Mouse (Mus musculus) embryonic stem cell, embryonic (primary cell): ENCODE results near the gene Capza1.
"Not testable (repeated sequence)": the region's sequence is repeated elsewhere in the genome, so short reads cannot be mapped to it uniquely, and the experiment has no call there.

ENCODE experiments used
- CTCF ChIA-PET, 4 experiments: fragments of 300-600 bp in 2 of 4; fragments of 350-600 bp in 2 of 4; sonication (Branson Sonifier 250); formaldehyde crosslinking; loops; one replicate each; lab custom pipeline; 2022; ENCODE audit warnings: inconsistent platforms in 2 of 4; lab: Charles Lee
- POLR2A ChIA-PET, 4 experiments: fragments of 300-600 bp in 2 of 4; fragments of 350-600 bp in 2 of 4; sonication (Branson Sonifier 250); formaldehyde crosslinking; loops; one replicate each; lab custom pipeline; 2022; ENCODE audit warnings: antibody characterized with exemption in 4 of 4, inconsistent platforms in 1 of 4; lab: Charles Lee

The Capza1 gene

GRCm38 (mm10) chr3:104841049-104841448 is 23.3 kb downstream of the Capza1 start:
- ChIA-PET CTCF (interaction anchor here in 1 of 4 experiments (1.1 kb wide), 1 partner anchor 126 kb away, joined by 4 read pairs; no protein-coding TSS in a partner anchor), POLR2A (interaction anchor here in 2 of 4 experiments (0.6 to 1.0 kb wide), 4 partner anchors 9 to 438 kb away, joined by 3 to 4 read pairs (median 3); partner anchors contain the start of genes Cttnbp2nl (in 1 of the 2) and Mov10 (in 1 of the 2))

- ChIA-PET CTCF (no interaction called here), POLR2A (interaction anchor here in 2 of 4 experiments (1.5 kb wide), 2 partner anchors 17 to 29 kb away, joined by 3 to 6 read pairs; partner anchors contain the start of genes Capza1 (in 1 of the 2) and Mov10 (in 1 of the 2))
These were observed 28.5 kb downstream of the Capza1 start for GRCm38 (mm10) chr3:104835797-104836196.

DNA sequence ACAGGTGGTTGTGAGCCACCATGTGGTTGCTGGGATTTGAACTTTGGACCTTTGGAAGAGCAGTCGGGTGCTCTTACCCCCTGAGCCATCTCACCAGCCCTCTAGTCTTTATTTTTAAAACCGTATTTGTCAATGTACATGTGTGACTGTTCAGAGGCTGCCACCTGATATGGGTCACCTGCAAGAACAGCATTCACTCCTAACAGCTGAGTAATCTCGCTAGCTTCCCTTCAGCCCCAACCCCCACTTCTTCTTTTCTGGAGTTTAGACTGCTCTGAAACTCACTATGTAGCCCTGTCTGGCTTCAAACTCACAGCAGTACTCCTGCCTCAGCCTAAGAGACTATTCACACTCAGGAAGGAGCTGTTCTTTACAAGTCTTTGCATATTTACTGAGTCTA is 41.9 kb downstream of the Capza1 start:
- CTCF ChIA-PET: interaction anchor here in 1 of 4 experiments (0.8 kb wide), 1 partner anchor 57 kb away, joined by 3 read pairs; no protein-coding TSS in a partner anchor

DNA sequence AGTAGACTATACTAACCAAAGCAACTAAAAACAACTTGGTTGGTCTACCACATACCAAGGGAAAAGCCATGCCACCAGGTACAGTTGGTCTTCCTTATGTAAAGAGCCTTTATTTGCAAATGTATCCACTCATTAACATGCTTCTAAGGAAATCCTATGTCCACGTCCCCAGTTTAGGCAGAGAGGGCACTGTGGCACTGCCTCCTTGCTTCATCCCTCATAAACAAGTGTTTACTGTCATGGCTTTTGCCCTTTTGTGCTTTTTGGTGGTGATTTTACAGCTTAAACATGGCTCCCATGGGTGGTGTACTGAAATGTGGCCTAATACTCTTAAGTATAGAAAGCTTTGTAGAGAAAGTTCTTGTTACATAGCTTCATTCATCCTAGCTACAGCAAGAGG is 43.9 kb downstream of the Capza1 start:
- CTCF ChIA-PET: no interaction called here
- POLR2A ChIA-PET: interaction anchor here in 2 of 4 experiments (1.0 to 2.5 kb wide), 6 partner anchors 9 to 44 kb away, joined by 4 to 7 read pairs (median 6); partner anchors contain the start of genes Capza1 (in 1 of the 2), Rhoc (in 1 of the 2) and St7l (in 1 of the 2)

More for the DNA sequence above, 41.9 kb downstream of the Capza1 start:
- POLR2A ChIA-PET: interaction anchor here in 1 of 4 experiments (0.8 to 2.1 kb wide), 5 partner anchors 25 to 101 kb away, joined by 3 to 5 read pairs (median 3); no protein-coding TSS in a partner anchor

GRCm38 (mm10) chr3:104818749-104819134 is 45.6 kb downstream of the Capza1 start:
- CTCF ChIA-PET: interaction anchor here in 2 of 4 experiments (0.6 to 1.5 kb wide), 6 partner anchors 30 to 672 kb away, joined by 3 to 7 read pairs (median 3); partner anchors contain the start of gene Rhoc (in 2 of the 2)
- POLR2A ChIA-PET: interaction anchor here (0.6 to 6.1 kb wide), 36 partner anchors 9 to 308 kb away, joined by 3 to 62 read pairs (median 4); partner anchors contain the start of genes Capza1 (in 3 of the 4), Rhoc (in 3 of the 4) and St7l (in 2 of the 4)

DNA sequence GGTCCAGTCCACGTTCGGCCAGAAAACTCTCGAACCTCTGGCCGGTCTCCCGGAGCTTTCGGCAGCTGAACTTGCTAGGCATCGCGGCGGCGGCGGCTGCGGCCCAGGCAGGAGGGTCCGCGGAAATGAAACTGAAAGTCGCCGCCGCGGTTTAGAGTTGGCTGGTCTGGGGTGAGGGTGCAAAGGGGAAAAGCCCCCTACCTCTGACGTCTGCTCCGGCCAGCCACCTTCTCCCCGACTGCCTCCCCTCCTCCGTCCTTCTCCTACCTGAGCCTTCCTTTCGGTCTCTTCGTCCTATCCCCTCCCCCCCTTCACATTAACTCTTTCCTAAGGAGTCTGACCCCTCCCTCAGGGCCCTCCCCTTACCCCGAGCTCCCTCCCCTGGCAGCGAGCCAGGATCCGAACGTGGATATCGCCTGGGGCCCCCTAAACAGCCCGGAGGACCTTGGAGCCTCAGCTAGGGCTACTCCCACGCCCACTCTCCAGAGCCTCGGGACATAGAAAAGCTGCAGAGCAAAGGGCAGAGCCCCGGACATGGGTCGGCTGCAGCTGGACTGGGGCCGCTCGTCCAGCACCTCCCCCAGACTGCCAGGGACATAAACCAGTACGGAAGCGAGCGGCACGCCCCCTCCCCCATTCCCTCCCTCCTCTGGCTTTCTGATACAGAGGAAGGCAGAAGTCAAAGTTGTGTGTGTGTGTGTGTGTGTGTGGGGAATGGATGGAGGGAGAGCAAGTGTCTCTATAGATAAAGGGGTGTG is 46.1 kb downstream of the Capza1 start, which contains the start of gene Mov10:
TSS of gene Mov10 (minus strand) at position 573 of the 758 bp plus-strand sequence.
- ChIA-PET CTCF (interaction anchor here in 2 of 4 experiments (0.6 to 1.5 kb wide), 6 partner anchors 29 to 673 kb away, joined by 3 to 7 read pairs (median 3); partner anchors contain the start of gene Rhoc (in 2 of the 2)), POLR2A (interaction anchor here (0.6 to 6.1 kb wide), 39 partner anchors 9 to 307 kb away, joined by 3 to 62 read pairs (median 4); partner anchors contain the start of genes Capza1 (in 3 of the 4), Rhoc (in 3 of the 4) and St7l (in 2 of the 4))

GRCm38 (mm10) chr3:104817481-104817990 is 46.8 kb downstream of the Capza1 start:
- ChIA-PET POLR2A (interaction anchor here in 3 of 4 experiments (0.8 to 6.1 kb wide), 30 partner anchors 10 to 363 kb away, joined by 3 to 62 read pairs (median 4); partner anchors contain the start of genes Capza1 (in 3 of the 3), Rhoc (in 3 of the 3) and St7l (in 2 of the 3)), CTCF (interaction anchor here in 2 of 4 experiments (1.5 kb wide), 2 partner anchors 29 to 59 kb away, joined by 3 to 7 read pairs; partner anchors contain the start of gene Rhoc (in 1 of the 2))

DNA sequence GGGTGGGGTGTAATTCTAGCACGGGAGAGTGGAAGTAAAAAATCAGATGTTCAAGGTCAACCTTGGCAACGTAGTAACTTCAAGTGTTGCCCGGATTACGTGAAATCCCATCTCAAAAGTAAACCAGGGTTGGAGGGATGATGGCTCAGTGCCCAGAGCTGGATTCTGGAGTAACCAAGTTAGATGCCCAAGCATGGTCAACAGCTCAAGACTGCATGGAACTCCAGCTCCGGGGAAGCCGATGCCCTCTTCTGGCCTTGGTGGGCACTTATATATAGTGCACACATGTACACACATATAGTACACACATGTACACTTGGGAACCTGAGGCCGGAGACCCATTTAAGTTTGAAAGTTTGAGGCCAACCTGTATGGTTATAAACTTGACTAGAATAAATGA is 48.2 kb downstream of the Capza1 start:
- POLR2A ChIA-PET: interaction anchor here (0.7 to 6.1 kb wide), 39 partner anchors 9 to 609 kb away, joined by 3 to 62 read pairs (median 6); partner anchors contain the start of genes Capza1 (in 3 of the 4), Ppm1j (in 3 of the 4), Rhoc (in 3 of the 4) and Fam19a3 (in 2 of the 4)
- CTCF ChIA-PET: interaction anchor here in 3 of 4 experiments (0.6 to 2.3 kb wide), 9 partner anchors 27 to 102 kb away, joined by 3 to 17 read pairs (median 5); partner anchors contain the start of genes Fam19a3 (in 1 of the 3) and Rhoc (in 1 of the 3)

- CTCF ChIA-PET: interaction anchor here (0.6 to 2.3 kb wide), 15 partner anchors 10 to 244 kb away, joined by 3 to 17 read pairs (median 4); partner anchors contain the start of genes Fam19a3 (in 1 of the 4) and Rhoc (in 1 of the 4)
- POLR2A ChIA-PET: interaction anchor here (0.5 to 6.1 kb wide), 60 partner anchors 8 to 1612 kb away, joined by 3 to 62 read pairs (median 5); partner anchors contain the start of genes Capza1 (in 4 of the 4), Fam19a3 (in 3 of the 4), Ppm1j (in 3 of the 4) and St7l (in 3 of the 4)
These were observed 49.0 kb downstream of the Capza1 start for GRCm38 (mm10) chr3:104815346-104815745.

- ChIA-PET POLR2A (interaction anchor here (0.5 to 6.1 kb wide), 40 partner anchors 9 to 1611 kb away, joined by 3 to 62 read pairs (median 6); partner anchors contain the start of genes Capza1 (in 3 of the 4), Fam19a3 (in 3 of the 4), Ppm1j (in 3 of the 4) and Rhoc (in 2 of the 4)), CTCF (interaction anchor here (1.0 to 2.3 kb wide), 9 partner anchors 26 to 244 kb away, joined by 3 to 17 read pairs (median 5); partner anchors contain the start of gene Rhoc (in 1 of the 4))
These were observed 49.6 kb downstream of the Capza1 start for GRCm38 (mm10) chr3:104814746-104815145.

- POLR2A ChIA-PET: interaction anchor here in 2 of 4 experiments (1.1 to 6.1 kb wide), 4 partner anchors 16 to 51 kb away, joined by 3 to 62 read pairs (median 48); partner anchors contain the start of genes Rhoc (in 2 of the 2) and Capza1 (in 1 of the 2)
These were observed 51.1 kb downstream of the Capza1 start for GRCm38 (mm10) chr3:104813227-104813626.

GRCm38 (mm10) chr3:104812254-104812653 is 52.1 kb downstream of the Capza1 start:
- ChIA-PET CTCF (interaction anchor here in 2 of 4 experiments (0.5 to 1.5 kb wide), 4 partner anchors 18 to 266 kb away, joined by 3 to 12 read pairs (median 4); partner anchors contain the start of genes Fam19a3 (in 1 of the 2) and Ppm1j (in 1 of the 2)), POLR2A (interaction anchor here in 2 of 4 experiments (1.0 to 2.1 kb wide), 11 partner anchors 9 to 52 kb away, joined by 3 to 13 read pairs (median 7); partner anchors contain the start of genes Rhoc (in 2 of the 2), Capza1 (in 1 of the 2), Fam19a3 (in 1 of the 2) and Ppm1j (in 1 of the 2))

More at GRCm38 (mm10) chr3:104813227-104813626, 51.1 kb downstream of the Capza1 start:
- CTCF ChIA-PET: not testable (repeated sequence)

DNA sequence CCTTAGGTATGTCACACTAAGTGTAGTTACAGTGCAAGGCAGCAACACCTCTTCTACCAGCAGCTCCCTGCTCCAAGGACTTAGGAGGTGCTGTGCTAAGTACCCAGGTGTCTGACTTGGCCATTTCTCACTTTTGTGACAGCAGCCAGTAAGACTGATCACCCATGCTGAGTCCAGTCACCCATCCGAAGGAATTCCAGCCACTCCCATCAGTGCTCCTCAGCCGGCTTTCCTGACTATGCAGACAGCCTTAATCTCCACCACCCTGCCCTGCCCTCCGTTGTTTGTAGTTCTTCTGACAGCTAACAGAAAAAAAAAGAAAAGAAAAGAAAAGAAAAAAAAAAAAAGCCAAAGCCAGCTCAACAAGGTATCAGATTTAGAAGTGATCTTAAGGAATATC is 52.6 kb downstream of the Capza1 start:
- CTCF ChIA-PET: interaction anchor here in 2 of 4 experiments (0.5 to 1.5 kb wide), 4 partner anchors 17 to 265 kb away, joined by 3 to 12 read pairs (median 4); partner anchors contain the start of genes Fam19a3 (in 1 of the 2) and Ppm1j (in 1 of the 2)
- POLR2A ChIA-PET: interaction anchor here in 2 of 4 experiments (1.0 to 2.1 kb wide), 15 partner anchors 9 to 172 kb away, joined by 3 to 13 read pairs (median 6); partner anchors contain the start of genes Capza1 (in 2 of the 2), Rhoc (in 2 of the 2), St7l (in 2 of the 2) and Fam19a3 (in 1 of the 2)

- ChIA-PET POLR2A (interaction anchor here in 2 of 4 experiments (0.7 to 1.2 kb wide), 9 partner anchors 10 to 166 kb away, joined by 3 to 8 read pairs (median 5); partner anchors contain the start of genes Mov10 (in 1 of the 2) and Rhoc (in 1 of the 2)), CTCF (interaction anchor here in 2 of 4 experiments (0.6 to 1.6 kb wide), 2 partner anchors 10 to 37 kb away, joined by 3 to 4 read pairs; no protein-coding TSS in a partner anchor)
These were observed 58.8 kb downstream of the Capza1 start for GRCm38 (mm10) chr3:104805539-104805938.

DNA sequence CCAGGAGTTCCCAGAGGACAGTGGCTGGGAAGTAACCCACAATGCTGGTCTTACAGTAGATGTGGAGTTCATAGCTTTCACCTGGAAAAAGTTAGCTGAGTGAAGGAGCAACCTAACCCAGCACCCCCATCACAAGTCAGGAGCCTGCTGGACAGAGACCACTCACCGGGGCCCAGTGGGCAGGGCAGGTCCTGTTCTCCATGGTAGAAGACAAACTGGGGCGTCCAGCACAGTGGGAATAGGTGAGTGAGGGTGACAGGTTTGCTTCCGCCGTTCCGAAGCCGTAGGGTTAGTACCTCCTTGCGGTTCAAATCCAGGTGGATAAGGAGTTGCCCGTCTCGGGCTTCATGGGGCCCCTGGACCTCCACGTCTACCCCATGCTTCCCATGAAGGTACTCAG is 60.0 kb downstream of the Capza1 start:
- POLR2A ChIA-PET: interaction anchor here in 1 of 4 experiments (1.0 kb wide), 1 partner anchor 14 kb away, joined by 5 read pairs; the partner anchor contains the start of gene Mov10
- CTCF ChIA-PET: interaction anchor here in 1 of 4 experiments (1.6 kb wide), 1 partner anchor 11 kb away, joined by 3 read pairs; no protein-coding TSS in a partner anchor

- POLR2A ChIA-PET: interaction anchor here (0.6 to 2.0 kb wide), 7 partner anchors 11 to 63 kb away, joined by 3 to 6 read pairs (median 4); partner anchors contain the start of genes Capza1 (in 1 of the 4) and St7l (in 1 of the 4)
- CTCF ChIA-PET: no interaction called here
These were observed 62.8 kb downstream of the Capza1 start for GRCm38 (mm10) chr3:104801481-104801880.
